Mouse (Mus musculus) adrenal gland, postnatal 10 days (tissue): ENCODE results near the gene Zbtb48. TPM values are rescaled to one million over a fixed set of nuclear protein-coding genes. Genes with fewer than 3 reads are reported as not detected.
A peak's percentile ranks its signal among the peaks of the same experiment; 100 is the strongest.
"Not testable (repeated sequence)": the region's sequence is repeated elsewhere in the genome, so short reads cannot be mapped to it uniquely, and the experiment has no call there.

Source experiments
- DNase-seq: peaks from one replicate; pipeline ENCODE4 v3.0.0; 2021; ENCODE audit warnings: mixed read lengths
- long read RNA-seq, 2 experiments: library from polyadenylated mRNA; stranded (forward); transcript quantifications; one replicate each; pipeline ENCODE4 v2.0.0; 2021
- total RNA-seq, 2 experiments: library from RNA; stranded (reverse); gene quantifications; 2 replicates each; pipeline ENCODE4 v1.2.3; 2021

Zbtb48 gene
- 1 to 10 TPM; 7.2 to 9.6 TPM for total RNA-seq
- long read RNA-seq, experiment 1, partial matches to known transcripts: 5 of 8 reads
- long read RNA-seq, experiment 1, other reads (novel, unspliced or antisense): 2 of 8 reads
- long read RNA-seq, experiment 2, partial matches to known transcripts: 3 of 13 reads
- long read RNA-seq, experiment 2, other reads (novel, unspliced or antisense): 6 of 13 reads

DNA sequence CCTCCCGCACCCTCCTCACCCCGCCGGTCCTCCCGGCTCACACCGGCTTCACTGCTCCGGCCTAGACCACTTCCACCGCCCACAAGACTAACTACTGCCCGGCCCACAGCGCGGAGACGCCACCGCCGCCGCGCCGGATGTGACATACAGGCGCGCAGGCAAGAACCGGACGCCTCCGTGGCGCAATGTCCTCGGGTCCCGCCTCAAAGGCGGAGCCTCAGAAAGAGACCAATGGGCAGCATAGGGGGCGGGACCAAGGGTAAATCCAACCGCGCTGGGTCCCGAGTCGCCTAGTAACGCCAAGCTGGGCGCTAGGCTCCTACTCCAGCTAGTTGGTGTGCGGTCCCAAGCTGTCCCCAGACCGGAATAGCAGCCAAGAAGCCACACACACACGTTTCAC, at the start of gene Zbtb48:
Zbtb48 (minus strand) TSS at position 148 of the 400 bp plus-strand sequence.
- DNase-seq: peak; percentile 97

GRCm38 (mm10) chr4:152077191-152077590, 49.7 kb upstream of the Zbtb48 start:
- no peak for DNase-seq

DNA sequence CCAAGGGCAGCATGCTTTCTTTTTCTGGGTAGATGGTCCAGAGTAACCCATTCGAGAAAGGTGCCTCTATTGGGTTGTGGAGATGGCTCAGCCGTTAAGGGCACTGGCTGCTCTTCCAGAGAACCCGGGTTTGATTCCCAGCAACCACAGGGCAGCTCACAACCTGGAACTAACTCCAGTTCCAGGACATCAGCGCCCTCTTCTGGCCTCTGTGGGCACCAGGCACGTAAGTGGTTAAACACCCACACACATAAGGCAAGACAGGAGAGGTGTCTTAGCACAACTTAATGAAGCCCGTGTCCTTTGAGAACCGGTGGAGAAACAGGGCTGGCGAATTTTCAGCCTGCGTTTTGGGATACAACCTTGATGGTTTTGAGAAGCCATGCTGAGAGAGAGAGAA, 47.1 kb upstream of the Zbtb48 start:
- no peak for DNase-seq

DNA sequence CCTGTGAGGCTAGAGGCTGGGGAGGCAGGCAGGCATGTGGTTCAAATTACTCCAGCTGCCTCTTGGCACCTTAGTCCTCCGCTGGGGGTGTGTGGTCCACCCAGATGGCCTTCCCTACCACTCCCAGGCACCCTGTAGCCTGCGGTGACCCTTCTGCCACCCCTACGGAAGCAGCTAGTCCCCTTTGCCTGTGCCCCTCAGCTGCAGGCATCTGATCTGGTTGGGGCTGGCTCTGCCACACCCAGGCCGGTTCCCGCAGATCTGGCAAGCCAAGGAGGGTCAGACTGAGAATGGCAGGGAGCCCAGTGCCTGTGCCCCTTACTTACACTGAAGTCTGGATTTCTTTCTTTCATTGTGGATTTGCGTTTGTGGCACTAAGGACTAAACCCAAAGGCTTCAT, 46.2 kb upstream of the Zbtb48 start:
- DNase-seq: no peak

- DNase-seq: no peak
Observed at GRCm38 (mm10) chr4:152072655-152073054, 45.2 kb upstream of the Zbtb48 start.

GRCm38 (mm10) chr4:152072121-152072601, 44.7 kb upstream of the Zbtb48 start, which contains the start of gene Plekhg5:
Gene Plekhg5 (plus strand): TSS chr4:152072498.
- peak; percentile 80 for DNase-seq

- peak; percentile 39 for DNase-seq
Observed at GRCm38 (mm10) chr4:152070494-152071396, 43.3 kb upstream of the Zbtb48 start.

GRCm38 (mm10) chr4:152069245-152069644, 41.8 kb upstream of the Zbtb48 start:
- no peak for DNase-seq

DNA sequence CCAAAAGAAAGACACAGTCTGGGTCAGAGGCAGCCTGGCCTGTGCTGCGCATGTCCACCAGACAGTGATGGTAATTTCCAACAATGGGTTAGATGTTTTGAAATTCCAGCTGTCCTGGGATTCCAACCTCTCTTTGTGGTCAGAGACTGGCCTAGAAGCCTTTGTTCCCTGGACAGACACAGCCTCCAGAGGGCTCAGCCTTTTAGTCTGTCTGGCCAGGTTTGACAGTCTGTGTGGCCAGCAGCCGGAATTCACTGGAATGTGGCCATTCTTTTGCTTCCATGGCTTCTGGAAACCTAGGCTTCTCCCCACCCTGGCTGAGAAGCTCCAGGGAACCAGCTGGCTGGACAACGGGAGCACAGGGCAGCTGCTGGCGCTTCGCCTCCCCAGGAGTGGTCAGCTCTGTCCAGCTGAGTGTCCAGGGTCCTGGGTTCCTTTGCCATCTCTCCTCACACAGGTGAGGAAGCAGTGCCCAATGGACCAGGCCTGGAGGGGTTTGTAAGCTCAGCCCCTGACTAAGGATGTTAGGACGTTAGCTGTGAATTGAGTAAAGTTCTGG, 40.8 kb upstream of the Zbtb48 start:
- peak; percentile 48 for DNase-seq

GRCm38 (mm10) chr4:152067280-152067679, 39.8 kb upstream of the Zbtb48 start:
- DNase-seq: no peak

- peak; percentile 59 for DNase-seq
Observed at GRCm38 (mm10) chr4:152062390-152063110, 35.1 kb upstream of the Zbtb48 start.

DNA sequence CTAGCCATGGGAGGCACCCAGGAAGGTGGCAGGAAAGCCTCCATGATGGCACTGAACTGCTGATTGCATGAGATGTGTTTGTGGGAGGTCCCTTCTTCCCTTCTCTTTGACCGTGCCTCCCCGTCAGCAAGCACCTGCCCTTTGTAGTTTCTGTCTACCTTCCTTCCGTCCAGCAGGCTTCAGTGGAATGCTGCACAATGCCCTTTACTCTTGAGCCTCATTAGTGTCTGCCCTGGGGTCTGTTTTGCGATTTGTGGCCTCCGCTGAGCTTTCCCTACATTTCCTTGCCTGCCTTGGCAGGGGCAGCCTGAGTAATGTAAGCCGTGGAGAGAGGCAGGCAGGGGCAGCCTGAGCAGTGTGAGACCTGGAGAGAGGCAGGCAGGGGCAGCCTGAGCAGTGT, 17.1 kb upstream of the Zbtb48 start:
- DNase-seq: no peak

GRCm38 (mm10) chr4:152043171-152043570, 15.7 kb upstream of the Zbtb48 start:
- no peak for DNase-seq

- no peak for DNase-seq
Observed at GRCm38 (mm10) chr4:152041924-152042641, 14.6 kb upstream of the Zbtb48 start.

- DNase-seq: no peak
Observed at GRCm38 (mm10) chr4:152039831-152040310, 12.4 kb upstream of the Zbtb48 start.

DNA sequence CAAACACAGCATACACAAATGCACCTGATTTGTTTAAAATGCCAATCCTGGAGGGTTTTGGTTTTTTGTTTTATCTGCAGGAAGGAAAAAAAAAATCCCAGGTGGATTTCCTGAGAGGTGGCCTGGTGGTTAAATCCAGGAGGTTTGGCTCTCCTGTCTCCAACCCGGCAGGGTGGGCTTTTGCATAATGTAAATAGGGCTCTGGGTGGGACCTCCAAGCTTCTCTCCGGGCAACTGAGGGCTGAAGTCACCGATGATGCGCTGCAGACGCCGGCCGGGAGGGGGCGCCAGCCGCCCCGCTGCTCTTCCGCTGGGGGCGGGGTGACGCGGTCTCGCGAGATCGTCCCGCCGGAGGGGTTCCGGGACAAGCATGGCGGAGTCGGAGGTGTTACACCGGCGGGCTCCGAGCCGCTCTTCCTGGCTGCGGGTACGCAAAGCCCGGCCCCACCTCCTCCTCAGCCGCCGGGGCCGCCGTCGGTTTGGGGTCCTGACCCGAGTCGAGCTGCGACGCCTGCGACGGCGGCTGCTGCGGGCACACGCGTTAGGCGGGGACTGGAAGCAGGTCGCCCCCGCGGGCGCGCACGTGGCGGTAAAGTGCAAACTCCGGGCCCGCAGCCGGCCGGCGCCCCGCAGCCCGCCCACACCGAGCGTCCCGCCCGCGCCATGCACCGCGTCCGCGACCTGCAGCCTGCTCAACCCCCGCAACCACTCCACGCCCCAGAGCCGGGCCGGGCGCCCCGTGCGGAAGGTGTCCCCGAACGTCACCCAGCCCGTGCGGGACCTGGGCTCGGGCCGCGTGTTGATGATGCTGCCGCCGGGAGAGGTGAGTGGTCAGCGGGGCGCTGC, 11.7 kb upstream of the Zbtb48 start, which contains the start of gene Nol9:
Nol9 (plus strand) TSS at position 337 of the 846 bp plus-strand sequence.
- DNase-seq: peak; percentile 97

GRCm38 (mm10) chr4:152038225-152038984, 10.9 kb upstream of the Zbtb48 start, which contains the start of gene Tas1r1:
Gene Tas1r1 (minus strand): TSS chr4:152038568.
- DNase-seq: no peak

DNA sequence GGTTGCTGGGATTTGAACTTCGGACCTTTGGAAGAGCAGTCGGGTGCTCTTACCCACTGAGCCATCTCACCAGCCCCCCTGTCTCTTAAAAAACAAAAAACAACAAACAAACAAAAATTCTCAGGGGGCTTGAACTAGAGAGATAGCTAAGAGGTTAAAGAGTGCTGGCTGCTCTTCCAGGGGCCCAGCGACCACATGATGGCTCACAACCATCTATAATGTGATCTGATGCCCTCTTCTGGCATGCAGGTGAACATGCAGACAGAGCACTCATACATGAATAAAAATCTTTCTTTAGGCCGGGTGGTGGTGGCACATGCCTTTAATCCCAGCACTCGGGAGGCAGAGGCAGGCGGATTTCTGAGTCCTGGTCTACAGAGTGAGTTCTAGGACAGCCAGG, 9.0 kb upstream of the Zbtb48 start:
- not testable (repeated sequence) for DNase-seq

DNA sequence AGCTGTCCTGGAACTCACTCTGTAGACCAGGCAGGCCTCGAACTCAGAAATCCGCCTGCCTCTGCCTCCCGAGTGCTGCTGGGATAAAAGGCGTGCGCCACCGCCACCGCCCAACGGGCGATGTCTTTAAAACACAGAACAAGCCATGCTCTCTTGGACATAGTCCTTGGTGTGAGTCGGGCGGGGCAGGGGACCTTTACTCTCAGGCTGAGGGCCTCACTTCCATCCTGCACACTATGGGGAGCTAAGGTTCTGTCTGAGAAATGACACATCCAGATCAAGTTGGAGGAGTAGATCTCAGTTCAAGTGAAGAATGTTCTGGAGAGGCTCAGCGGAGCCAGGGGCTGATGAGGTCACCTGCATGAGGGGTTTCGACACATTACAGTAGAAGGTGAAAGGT, 5.5 kb upstream of the Zbtb48 start:
- DNase-seq: no peak

GRCm38 (mm10) chr4:152029997-152030396, 2.5 kb upstream of the Zbtb48 start:
- DNase-seq: no peak
